Mouse (Mus musculus): ENCODE data around the gene Asb18.

Gene Asb18

DNA sequence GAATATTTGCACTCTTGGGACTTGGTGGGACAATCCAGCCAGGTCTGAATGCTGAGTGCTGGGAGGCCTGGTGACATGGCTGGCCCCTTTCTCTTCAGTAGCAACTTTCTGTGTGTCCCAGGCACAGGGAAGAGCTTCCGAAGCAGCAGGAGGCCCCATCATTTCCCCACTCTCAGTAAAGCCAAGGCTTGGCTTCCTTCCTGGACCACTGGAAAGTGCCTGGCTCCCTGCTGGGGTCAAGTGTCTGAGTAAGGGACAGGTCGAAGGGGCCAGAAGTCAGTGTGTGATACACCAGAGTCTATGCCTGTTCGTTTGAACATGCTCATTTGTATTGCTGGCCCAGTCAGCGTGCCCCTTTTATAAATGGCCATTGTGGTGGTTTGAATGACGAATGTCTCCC lies 13.5 kb downstream of the Asb18 start:
- H3K27me3 ChIP-seq (ENCODE audit: control insufficient read depth, insufficient read depth, low read length, poor library complexity, severe bottlenecking), result no peaks in the 10 kb centered on the region
- no peak for DNase-seq (ENCODE audit: low read depth, low spot score)
- no peaks in the 10 kb centered on the region for H3K36me3 ChIP-seq (ENCODE audit: control insufficient read depth, insufficient read depth, low read length, poor library complexity, severe bottlenecking)

DNA sequence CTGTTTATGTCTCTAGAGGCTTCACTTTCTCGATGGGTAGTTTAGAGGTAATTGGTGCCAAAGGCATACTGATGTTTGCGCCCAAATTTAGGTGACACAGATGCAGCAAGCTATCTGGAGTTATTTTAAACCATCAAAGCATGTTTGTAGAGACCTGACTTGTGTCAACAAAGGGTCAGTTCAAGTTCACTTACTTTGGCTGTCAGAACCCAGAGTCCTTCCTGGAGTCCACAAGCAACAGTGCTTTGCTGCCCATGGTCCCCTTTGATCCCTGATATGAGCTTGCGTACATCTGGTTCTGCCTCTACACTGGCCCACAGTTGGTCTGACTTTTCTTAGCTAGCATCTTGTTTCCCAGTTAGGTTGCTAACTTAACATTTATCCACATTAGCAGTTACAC lies 14.6 kb downstream of the Asb18 start:
- Histone ChIP-seq H3K36me3 (ENCODE audit: control insufficient read depth, insufficient read depth, low read length, poor library complexity, severe bottlenecking) (no peaks in the 10 kb centered on the region), H3K27me3 (ENCODE audit: control insufficient read depth, insufficient read depth, low read length, poor library complexity, severe bottlenecking) (no peaks in the 10 kb centered on the region)
- no peak for DNase-seq (ENCODE audit: low read depth, low spot score)

GRCm38 (mm10) chr1:89998696-89999095 lies 15.8 kb downstream of the Asb18 start:
- no peak for DNase-seq (ENCODE audit: low read depth, low spot score)
- no peaks in the 10 kb centered on the region for H3K36me3 ChIP-seq (ENCODE audit: control insufficient read depth, insufficient read depth, low read length, poor library complexity, severe bottlenecking)
- H3K27me3 ChIP-seq (ENCODE audit: control insufficient read depth, insufficient read depth, low read length, poor library complexity, severe bottlenecking), result no peaks in the 10 kb centered on the region

GRCm38 (mm10) chr1:89998076-89998475 lies 16.4 kb downstream of the Asb18 start:
- H3K27me3 ChIP-seq (ENCODE audit: control insufficient read depth, insufficient read depth, low read length, poor library complexity, severe bottlenecking), result no peaks in the 10 kb centered on the region
- no peaks in the 10 kb centered on the region for H3K36me3 ChIP-seq (ENCODE audit: control insufficient read depth, insufficient read depth, low read length, poor library complexity, severe bottlenecking)
- no peak for DNase-seq (ENCODE audit: low read depth, low spot score)

- no peaks in the 10 kb centered on the region for H3K27me3 ChIP-seq (ENCODE audit: control insufficient read depth, insufficient read depth, low read length, poor library complexity, severe bottlenecking)
- no peak for DNase-seq (ENCODE audit: low read depth, low spot score)
- no peaks in the 10 kb centered on the region for H3K36me3 ChIP-seq (ENCODE audit: control insufficient read depth, insufficient read depth, low read length, poor library complexity, severe bottlenecking)
Observed at GRCm38 (mm10) chr1:89992256-89992655, 22.2 kb downstream of the Asb18 start.

DNA sequence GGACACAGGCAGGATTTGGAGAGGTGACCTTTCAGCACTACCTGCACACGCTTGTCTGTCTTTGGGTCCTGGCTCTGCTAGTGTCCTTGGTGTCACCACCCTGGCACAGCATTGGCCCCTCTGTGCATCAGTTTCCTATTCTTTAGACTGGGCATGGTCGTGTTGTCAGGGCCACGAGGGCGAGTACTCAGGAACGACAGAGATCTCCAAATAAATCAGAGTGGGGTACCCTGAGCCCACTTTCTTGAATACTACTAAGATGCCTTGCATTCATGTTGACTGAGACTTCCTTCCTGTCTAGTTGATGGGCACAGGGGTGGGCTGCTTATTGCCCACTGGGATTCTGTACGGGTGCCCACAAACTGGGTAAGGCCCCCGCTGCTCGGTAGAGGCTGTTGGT lies 37.2 kb downstream of the Asb18 start:
- Histone ChIP-seq H3K36me3 (ENCODE audit: control insufficient read depth, insufficient read depth, low read length, poor library complexity, severe bottlenecking) (no peaks in the 10 kb centered on the region), H3K27me3 (ENCODE audit: control insufficient read depth, insufficient read depth, low read length, poor library complexity, severe bottlenecking) (no peaks in the 10 kb centered on the region)
- DNase-seq (ENCODE audit: low read depth, low spot score), result no peak

GRCm38 (mm10) chr1:89976411-89976810 lies 38.1 kb downstream of the Asb18 start:
- DNase-seq (ENCODE audit: low read depth, low spot score), result no peak
- Histone ChIP-seq H3K27me3 (ENCODE audit: control insufficient read depth, insufficient read depth, low read length, poor library complexity, severe bottlenecking) (no peaks in the 10 kb centered on the region), H3K36me3 (ENCODE audit: control insufficient read depth, insufficient read depth, low read length, poor library complexity, severe bottlenecking) (no peaks in the 10 kb centered on the region)

DNA sequence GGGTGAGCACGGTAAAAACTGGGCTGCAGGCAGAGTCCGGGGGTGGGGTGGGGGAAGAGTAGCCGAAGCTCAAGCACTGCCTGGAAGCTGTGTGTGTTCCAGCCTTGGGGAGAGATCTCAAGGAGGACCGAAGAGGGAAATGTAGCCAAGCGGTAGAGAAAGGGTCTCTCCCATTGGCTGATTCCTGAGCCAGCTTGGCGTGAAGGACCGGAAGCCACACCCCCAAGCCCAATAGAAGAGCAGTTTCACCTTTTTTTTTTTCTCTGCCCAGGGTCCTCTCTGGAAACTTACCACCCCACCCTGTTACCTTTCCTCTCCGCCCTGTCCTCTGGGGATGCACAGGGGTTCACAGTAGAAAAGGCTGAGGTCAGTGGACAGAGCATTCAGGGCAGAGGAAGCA lies 39.9 kb downstream of the Asb18 start:
- DNase-seq (ENCODE audit: low read depth, low spot score), result no peak
- H3K36me3 ChIP-seq (ENCODE audit: control insufficient read depth, insufficient read depth, low read length, poor library complexity, severe bottlenecking), result no peaks in the 10 kb centered on the region
- no peaks in the 10 kb centered on the region for H3K27me3 ChIP-seq (ENCODE audit: control insufficient read depth, insufficient read depth, low read length, poor library complexity, severe bottlenecking)

DNA sequence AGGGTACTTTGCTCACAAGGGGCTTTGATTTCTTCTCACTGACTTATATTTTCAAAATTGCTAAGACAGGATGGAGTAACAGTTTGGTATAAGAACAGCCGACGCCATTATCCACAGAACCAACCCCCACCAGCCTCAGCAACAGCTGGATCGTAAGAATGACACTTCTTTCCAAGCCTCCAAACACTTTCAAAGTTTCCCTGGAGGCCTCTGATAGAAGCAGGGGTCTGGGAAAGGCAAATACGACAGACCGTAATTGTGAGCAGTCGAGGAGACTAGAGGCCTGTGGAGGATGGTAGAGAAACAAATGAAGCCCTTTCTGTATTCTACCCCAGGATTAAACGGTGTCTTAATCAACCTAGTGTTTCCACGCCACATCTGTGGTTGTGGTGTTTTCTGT lies 42.6 kb downstream of the Asb18 start:
- Histone ChIP-seq H3K27me3 (ENCODE audit: control insufficient read depth, insufficient read depth, low read length, poor library complexity, severe bottlenecking) (no peaks in the 10 kb centered on the region), H3K36me3 (ENCODE audit: control insufficient read depth, insufficient read depth, low read length, poor library complexity, severe bottlenecking) (no peaks in the 10 kb centered on the region)
- DNase-seq (ENCODE audit: low read depth, low spot score), result no peak

GRCm38 (mm10) chr1:89969714-89970110 lies 44.8 kb downstream of the Asb18 start:
- no peaks in the 10 kb centered on the region for H3K36me3 ChIP-seq (ENCODE audit: control insufficient read depth, insufficient read depth, low read length, poor library complexity, severe bottlenecking)
- no peaks in the 10 kb centered on the region for H3K27me3 ChIP-seq (ENCODE audit: control insufficient read depth, insufficient read depth, low read length, poor library complexity, severe bottlenecking)
- DNase-seq (ENCODE audit: low read depth, low spot score), result no peak

- DNase-seq (ENCODE audit: low read depth, low spot score), result no peak
- Histone ChIP-seq H3K27me3 (ENCODE audit: control insufficient read depth, insufficient read depth, low read length, poor library complexity, severe bottlenecking) (no peaks in the 10 kb centered on the region), H3K36me3 (ENCODE audit: control insufficient read depth, insufficient read depth, low read length, poor library complexity, severe bottlenecking) (no peaks in the 10 kb centered on the region)
Observed at GRCm38 (mm10) chr1:89969072-89969713, 45.3 kb downstream of the Asb18 start.

GRCm38 (mm10) chr1:89968111-89968851 lies 46.2 kb downstream of the Asb18 start:
- no peaks in the 10 kb centered on the region for H3K27me3 ChIP-seq (ENCODE audit: control insufficient read depth, insufficient read depth, low read length, poor library complexity, severe bottlenecking)

GRCm38 (mm10) chr1:89967585-89967984 lies 46.9 kb downstream of the Asb18 start:
- Histone ChIP-seq H3K36me3 (ENCODE audit: control insufficient read depth, insufficient read depth, low read length, poor library complexity, severe bottlenecking) (no peaks in the 10 kb centered on the region), H3K27me3 (ENCODE audit: control insufficient read depth, insufficient read depth, low read length, poor library complexity, severe bottlenecking) (no peaks in the 10 kb centered on the region)
- DNase-seq (ENCODE audit: low read depth, low spot score), result no peak

More at GRCm38 (mm10) chr1:89968111-89968851, 46.2 kb downstream of the Asb18 start:
- DNase-seq (ENCODE audit: low read depth, low spot score), result no peak
- H3K36me3 ChIP-seq (ENCODE audit: control insufficient read depth, insufficient read depth, low read length, poor library complexity, severe bottlenecking), result no peaks in the 10 kb centered on the region

GRCm38 (mm10) chr1:89964426-89964825 lies 50.0 kb downstream of the Asb18 start:
- H3K36me3 ChIP-seq (ENCODE audit: control insufficient read depth, insufficient read depth, low read length, poor library complexity, severe bottlenecking), result no peaks in the 10 kb centered on the region
- DNase-seq (ENCODE audit: low read depth, low spot score), result no peak
- no peaks in the 10 kb centered on the region for H3K27me3 ChIP-seq (ENCODE audit: control insufficient read depth, insufficient read depth, low read length, poor library complexity, severe bottlenecking)

DNA sequence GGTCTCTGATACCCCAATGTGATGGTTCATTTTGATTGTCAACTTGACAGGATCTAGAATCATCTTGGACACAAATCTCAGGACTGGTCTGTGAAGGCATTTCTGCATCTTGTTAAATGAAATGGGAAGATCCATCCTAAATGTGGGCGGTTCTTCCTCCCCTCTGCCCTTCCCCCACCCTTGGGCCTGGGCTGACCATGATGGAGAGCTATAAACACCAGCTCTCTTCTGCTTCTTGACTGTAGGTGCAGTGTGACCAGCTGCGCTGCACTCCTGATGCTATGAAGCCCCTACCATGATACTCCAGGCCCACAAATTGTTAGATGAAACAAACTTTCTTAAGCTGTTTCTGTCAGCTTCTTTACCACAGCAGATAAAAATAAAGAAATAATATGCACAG lies 51.2 kb downstream of the Asb18 start:
- Histone ChIP-seq H3K36me3 (ENCODE audit: control insufficient read depth, insufficient read depth, low read length, poor library complexity, severe bottlenecking) (no peaks in the 10 kb centered on the region), H3K27me3 (ENCODE audit: control insufficient read depth, insufficient read depth, low read length, poor library complexity, severe bottlenecking) (no peaks in the 10 kb centered on the region)
- DNase-seq (ENCODE audit: low read depth, low spot score), result no peak

- DNase-seq (ENCODE audit: low read depth, low spot score), result no peak
- H3K36me3 ChIP-seq (ENCODE audit: control insufficient read depth, insufficient read depth, low read length, poor library complexity, severe bottlenecking), result no peaks in the 10 kb centered on the region
Observed at GRCm38 (mm10) chr1:89962092-89962491, 52.4 kb downstream of the Asb18 start.

More at GRCm38 (mm10) chr1:89962092-89962491, 52.4 kb downstream of the Asb18 start:
- H3K27me3 ChIP-seq (ENCODE audit: control insufficient read depth, insufficient read depth, low read length, poor library complexity, severe bottlenecking), result no peaks in the 10 kb centered on the region
